Mouse (Mus musculus) MEL (cell line): Measurements from ENCODE around the gene Mrpl10.

Experiments
- CHD2 ChIP-seq: IDR thresholded peaks from 2 replicates; pipeline ENCODE4 v1.6.1; 2011; ENCODE audit warnings: low read length, improper control_type of control experiment
- EP300 ChIP-seq, 2 experiments: IDR thresholded peaks; 2 replicates each; pipeline ENCODE4 v1.6.1; 2011; ENCODE audit warnings: improper control_type of control experiment in 2 of 2, low read length in 2 of 2, low read depth in 1 of 2, mild to moderate bottlenecking in 1 of 2
- GATA1 ChIP-seq: IDR thresholded peaks from 2 replicates; pipeline ENCODE4 v1.6.1; 2011; ENCODE audit warnings: low read depth, low read length, improper control_type of control experiment
- MAX ChIP-seq: IDR thresholded peaks from 2 replicates; pipeline ENCODE4 v1.6.1; 2011; ENCODE audit warnings: low read length, improper control_type of control experiment
- MYC ChIP-seq: IDR thresholded peaks from 2 replicates; pipeline ENCODE4 v1.6.1; 2011; ENCODE audit warnings: low read depth, mild to moderate bottlenecking, low read length, improper control_type of control experiment, moderate library complexity
- POLR2A ChIP-seq, 2 experiments: IDR thresholded peaks; 2 replicates each; pipeline ENCODE4 v1.6.1; 2011 to 2012; ENCODE audit warnings: low read length in 2 of 2, mild to moderate bottlenecking in 2 of 2, control low read depth in 1 of 2, improper control_type of control experiment in 1 of 2, low read depth in 1 of 2, moderate library complexity in 1 of 2; ENCODE audit not compliant: control insufficient read depth in 1 of 2, insufficient read depth in 1 of 2, poor library complexity in 1 of 2

- TF ChIP-seq MAX (no peak), POLR2A (IDR thresholded peaks at IDR 0.05; ENCODE audit: control insufficient read depth in 1 of 2, insufficient read depth in 1 of 2, low read depth in 1 of 2, low read length in 2 of 2, poor library complexity in 1 of 2) (no peak), MYC (no peak), CHD2 (no peak), GATA1 (no peak), EP300 (IDR thresholded peaks at IDR 0.05; ENCODE audit: low read depth in 1 of 2, low read length in 2 of 2) (no peak)
Observed at GRCm38 (mm10) chr11:97066656-97067360, 25.4 kb downstream of the Mrpl10 start.
